Mouse (Mus musculus): Measurements from ENCODE around the gene Rab34. TPM values are rescaled to one million over a fixed set of nuclear protein-coding genes. Genes with fewer than 3 reads are reported as not detected.

Gene Rab34
- total and polyA plus RNA-seq, 3 experiments: 0.17 to 1.4 (median 0.50) TPM

- dilution Hi-C loops (cut with MboI; ENCODE audit: extremely low pct_ligation_motif_present, extremely low pct_unique_long_range_greater_than_20kb, low sequenced_read_pairs) (no loop called here), in situ Hi-C loops (cut with MboI; ENCODE audit: low pct_ligation_motif_present, low pct_unique_long_range_greater_than_20kb, low sequenced_read_pairs) (no loop called here)
- no peak overlapping the region for H3K27ac ChIP-seq (ENCODE audit: insufficient read depth, low read depth)
- peaks cover 5 to 16% of the 10 kb centered on the region in 2 experiments; a peak in 3 of 4 replicates for H3K4me1 ChIP-seq (ENCODE audit: control insufficient read depth in 1 of 2, insufficient read depth in 2 of 2)
- no peaks in the 10 kb centered on the region for H3K9me3 ChIP-seq (replicated peaks; ENCODE audit: low read length)
- no peak for TF ChIP-seq USF1 (IDR thresholded peaks at IDR 0.05; ENCODE audit: low read depth, low read length)
- TF ChIP-seq MEF2A (IDR thresholded peaks at IDR 0.05; ENCODE audit: borderline replicate concordance, low read depth, low read length): no peak
- no peak for TF ChIP-seq E2F4 (IDR thresholded peaks at IDR 0.05; ENCODE audit: insufficient replicate concordance, low read depth, low read length)
- no peak for TF ChIP-seq MAFK (IDR thresholded peaks at IDR 0.05; ENCODE audit: insufficient replicate concordance, low read length)
- TF ChIP-seq USF2 (conservative IDR thresholded peaks at IDR 0.05; ENCODE audit: low read depth, low read length): no peak
- no peak for TF ChIP-seq CHD1 (IDR thresholded peaks at IDR 0.05; ENCODE audit: low read depth, low read length)
- DNase-seq (ENCODE audit: extremely low read depth): no peak
- H3K36me3 ChIP-seq (replicated peaks in 1 of 2; ENCODE audit: control insufficient read depth in 1 of 2, insufficient read depth in 1 of 2, low read length in 1 of 2): peaks cover 59 to 74% of the 10 kb centered on the region in 2 experiments
- no peak overlapping the region for H3K4me3 ChIP-seq (replicated peaks in 1 of 3; ENCODE audit: low read depth in 2 of 3, low read length in 2 of 3, poor library complexity in 1 of 3)
- H3K4me2 ChIP-seq (ENCODE audit: insufficient read depth, low read depth, poor library complexity, severe bottlenecking): no peak overlapping the region
- H3K27me3 ChIP-seq (replicated peaks): no peaks in the 10 kb centered on the region
- no peaks in the 10 kb centered on the region for H3K79me2 ChIP-seq (replicated peaks; ENCODE audit: control insufficient read depth, extremely low read depth, insufficient read depth, poor library complexity, severe bottlenecking)
- H3K9ac ChIP-seq (ENCODE audit: insufficient read depth, low read depth): no peak overlapping the region
Measured at GRCm38 (mm10) chr11:78204287-78204686, 16.1 kb downstream of the Rab34 start.

DNA sequence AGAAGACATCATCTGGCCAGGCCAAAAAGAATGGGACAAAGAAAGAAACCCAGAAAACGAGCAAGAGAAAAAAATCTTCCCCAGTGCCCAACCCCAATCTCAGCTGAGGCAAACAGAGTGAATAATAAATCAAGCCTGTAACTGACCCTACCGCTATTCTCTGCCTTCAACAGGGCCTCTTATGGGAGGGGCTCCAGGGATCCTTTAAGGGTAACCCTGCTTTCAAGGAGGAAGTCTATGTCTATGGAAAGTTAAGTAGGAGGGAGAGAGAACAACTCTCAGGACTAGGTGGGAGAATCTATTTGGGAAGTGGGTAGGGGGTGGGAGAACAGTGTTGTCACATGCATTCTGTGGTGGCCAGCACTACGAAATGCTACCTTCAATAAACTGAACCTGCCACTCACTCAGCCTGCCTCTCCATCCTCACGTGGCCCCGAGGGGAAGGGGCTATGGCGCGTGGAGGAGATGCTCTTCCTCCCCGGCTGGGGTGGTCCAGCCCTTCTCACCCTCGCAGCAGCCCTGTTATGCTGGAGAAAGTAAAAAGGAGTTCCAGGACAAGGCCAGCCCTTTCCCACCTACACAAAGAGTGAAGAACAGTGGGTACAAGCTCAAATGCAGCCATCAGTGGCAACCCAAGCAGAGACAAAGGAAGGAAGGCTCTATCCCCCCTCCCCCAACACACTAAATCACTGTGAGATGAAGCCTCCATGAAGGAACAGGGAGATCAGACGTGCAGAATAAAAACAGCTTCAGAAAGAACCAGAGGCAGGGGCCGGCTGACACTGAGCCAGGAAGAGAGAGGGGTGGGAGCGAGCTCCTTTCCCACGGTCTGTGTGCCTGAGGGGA, 17.4 kb downstream of the Rab34 start:
- dilution Hi-C loops (cut with MboI; ENCODE audit: extremely low pct_ligation_motif_present, extremely low pct_unique_long_range_greater_than_20kb, low sequenced_read_pairs): no loop called here
- Histone ChIP-seq H3K27me3 (replicated peaks) (no peaks in the 10 kb centered on the region), H3K36me3 (replicated peaks in 1 of 2; ENCODE audit: control insufficient read depth in 1 of 2, insufficient read depth in 1 of 2, low read length in 1 of 2) (peaks cover 70 to 87% of the 10 kb centered on the region in 2 experiments), H3K79me2 (replicated peaks; ENCODE audit: control insufficient read depth, extremely low read depth, insufficient read depth, poor library complexity, severe bottlenecking) (no peaks in the 10 kb centered on the region), H3K4me3 (replicated peaks in 1 of 3; ENCODE audit: low read depth in 2 of 3, low read length in 2 of 3, poor library complexity in 1 of 3) (no peak overlapping the region), H3K9me3 (replicated peaks; ENCODE audit: low read length) (no peaks in the 10 kb centered on the region), H3K4me1 (ENCODE audit: control insufficient read depth in 1 of 2, insufficient read depth in 2 of 2) (peaks cover 5 to 16% of the 10 kb centered on the region in 2 experiments; a peak in 3 of 4 replicates), H3K27ac (ENCODE audit: insufficient read depth, low read depth) (no peak overlapping the region), H3K9ac (ENCODE audit: insufficient read depth, low read depth) (no peak overlapping the region), H3K4me2 (ENCODE audit: insufficient read depth, low read depth, poor library complexity, severe bottlenecking) (no peak overlapping the region)
- in situ Hi-C loops (cut with MboI; ENCODE audit: low pct_ligation_motif_present, low pct_unique_long_range_greater_than_20kb, low sequenced_read_pairs): no loop called here
- DNase-seq (ENCODE audit: extremely low read depth): no peak
- TF ChIP-seq ZNF384 (IDR thresholded peaks at IDR 0.05; ENCODE audit: low read depth, low read length): no peak
- TF ChIP-seq CHD2 (IDR thresholded peaks at IDR 0.05; ENCODE audit: low read length): no peak
- TF ChIP-seq MYC (IDR thresholded peaks at IDR 0.05; ENCODE audit: low read depth, low read length): no peak
- no peak for TF ChIP-seq SIN3A (IDR thresholded peaks at IDR 0.05; ENCODE audit: low read length)
- no peak for TF ChIP-seq IRF4 (IDR thresholded peaks at IDR 0.05; ENCODE audit: low read depth, low read length)
- no peak for TF ChIP-seq RCOR1 (conservative IDR thresholded peaks at IDR 0.05; ENCODE audit: low read depth, low read length)
- no peak for TF ChIP-seq GABPA (IDR thresholded peaks at IDR 0.05; ENCODE audit: insufficient replicate concordance, low read depth, low read length)
